Comparison of ENCODE assay signal across 8 mouse cellular contexts in the genomic region with DNA sequence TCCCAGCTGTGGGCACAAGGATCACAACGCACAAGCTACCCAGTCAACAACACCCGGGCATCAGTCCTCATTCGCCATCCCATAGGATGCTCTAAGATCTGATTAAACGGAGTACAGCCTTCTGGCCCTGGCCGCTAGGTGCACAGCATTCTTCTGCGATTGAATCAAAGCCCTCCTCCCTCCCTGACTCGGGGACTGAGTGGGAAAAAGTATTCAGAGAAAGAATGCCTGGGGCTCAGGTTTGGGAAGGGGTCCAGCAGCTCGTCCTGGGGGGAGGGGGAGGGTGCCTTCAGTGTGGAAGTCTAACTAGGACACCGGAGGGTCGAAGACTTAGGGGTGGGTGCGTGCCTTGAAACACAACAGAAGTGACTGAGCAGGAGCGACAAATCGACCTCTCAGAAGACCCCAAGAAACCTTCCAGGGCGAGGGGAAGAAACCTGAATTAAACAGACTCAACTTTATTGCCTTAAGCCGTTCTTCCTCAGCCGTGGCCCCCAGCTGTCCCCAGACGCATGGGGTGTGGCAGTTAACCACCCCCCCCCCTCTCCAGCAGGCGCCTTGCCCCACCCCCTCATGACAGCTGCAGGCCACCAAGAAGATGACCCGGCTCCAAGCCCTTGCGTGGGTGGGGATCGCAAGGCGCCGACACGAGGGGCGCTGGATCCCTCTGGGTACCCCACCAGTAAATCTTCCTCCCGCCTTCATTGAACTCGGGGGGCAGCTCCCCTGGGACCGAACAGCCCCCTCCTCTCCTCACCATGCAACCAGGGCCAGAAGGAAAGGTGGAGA. TPM values are rescaled to one million over a fixed set of nuclear protein-coding genes. Genes with fewer than 3 reads are reported as not detected.
DNase-seq lines count a peak whose midpoint lies in the region; ATAC-seq lines count a peak whose summit lies in the region.

No protein-coding gene starts in this region.

- peak overlapping the region; percentile 60 for H3K4me3 ChIP-seq in kidney, embryonic 16.5 days (ENCODE audit: low read length)
- peak overlapping the region; percentile 46 for H3K4me3 ChIP-seq in brown adipose tissue, adult 24 weeks (ENCODE audit: insufficient read depth, low read depth, low read length)
- peak overlapping the region; percentile 52 for H3K4me3 ChIP-seq in heart, embryonic 11.5 days (ENCODE audit: low read depth, low read length)
- peak overlapping the region; percentile 58 for H3K4me3 ChIP-seq in limb, embryonic 15.5 days

- H3K36me3 ChIP-seq in kidney, embryonic 16.5 days (ENCODE audit: insufficient read depth, low read length) = no peaks in the 10 kb centered on the region
- no peaks in the 10 kb centered on the region for H3K36me3 ChIP-seq in heart, embryonic 11.5 days (ENCODE audit: control insufficient read depth, insufficient read depth, low read length)
- no peaks in the 10 kb centered on the region for H3K36me3 ChIP-seq in limb, embryonic 15.5 days

- no peak overlapping the region for H3K27ac ChIP-seq in kidney, embryonic 16.5 days (ENCODE audit: low read length)
- no peak overlapping the region for H3K27ac ChIP-seq in brown adipose tissue, adult 24 weeks (replicated peaks; ENCODE audit: low read depth, low read length)
- H3K27ac ChIP-seq in heart, embryonic 11.5 days (ENCODE audit: low read depth, low read length) = no peak overlapping the region
- H3K27ac ChIP-seq in limb, embryonic 15.5 days = peak overlapping the region; percentile 80

- H3K4me2 ChIP-seq in kidney, embryonic 16.5 days (replicated peaks; ENCODE audit: low read depth, low read length) = peak overlapping the region; percentile 99
- peak overlapping the region; percentile 96 for H3K4me2 ChIP-seq in heart, embryonic 11.5 days
- H3K4me2 ChIP-seq in limb, embryonic 15.5 days = peak overlapping the region; percentile 96

- H3K9me3 ChIP-seq in kidney, embryonic 16.5 days (ENCODE audit: low read length) = no peaks in the 10 kb centered on the region
- no peaks in the 10 kb centered on the region for H3K9me3 ChIP-seq in heart, embryonic 11.5 days (replicated peaks; ENCODE audit: control insufficient read depth, low read length)
- no peaks in the 10 kb centered on the region for H3K9me3 ChIP-seq in limb, embryonic 15.5 days

- no peak for DNase-seq in kidney, adult 8-10 months
- DNase-seq in retina, embryonic 14.5 days (ENCODE audit: low spot score) = peak; percentile 55
- DNase-seq in layer of hippocampus, postnatal 10 days (ENCODE audit: low spot score in 2 of 2) = no peak
- DNase-seq in left cerebral cortex, postnatal 36 days (ENCODE audit: low spot score in 2 of 2) = no peak

- H3K4me1 ChIP-seq in kidney, embryonic 16.5 days (ENCODE audit: insufficient read depth, low read length) = peaks cover 22% of the 10 kb centered on the region
- no peaks in the 10 kb centered on the region for H3K4me1 ChIP-seq in brown adipose tissue, adult 24 weeks (ENCODE audit: control insufficient read depth, insufficient read depth, insufficient read length, low read length)
- H3K4me1 ChIP-seq in heart, embryonic 11.5 days (ENCODE audit: control insufficient read depth, insufficient read depth, low read length) = peaks cover 9% of the 10 kb centered on the region
- H3K4me1 ChIP-seq in limb, embryonic 15.5 days = peaks cover 19% of the 10 kb centered on the region

- H3K9ac ChIP-seq in kidney, embryonic 16.5 days (replicated peaks; ENCODE audit: low read length) = peak overlapping the region; percentile 68
- H3K9ac ChIP-seq in heart, embryonic 11.5 days (ENCODE audit: low read depth, low read length) = peak overlapping the region; percentile 61
- peak overlapping the region; percentile 51 for H3K9ac ChIP-seq in limb, embryonic 15.5 days

- WGBS in kidney, embryonic 16.5 days = 2% methylated on average over 28 of the region's 28 CpGs
- 5% methylated on average over 28 of the region's 28 CpGs for WGBS in heart, embryonic 11.5 days (ENCODE audit: insufficient replicate concordance)
- WGBS in limb, embryonic 15.5 days = 2% methylated on average over 27 of the region's 28 CpGs

- intact Hi-C loops in left cerebral cortex, postnatal 36 days (cut with DNase I) = no loop called here

- peaks cover 4% of the 10 kb centered on the region; the same call in 1 of the 2 replicates for H3K27me3 ChIP-seq in kidney, embryonic 16.5 days (ENCODE audit: insufficient read depth, low read length)
- peaks cover 14% of the 10 kb centered on the region for H3K27me3 ChIP-seq in heart, embryonic 11.5 days (ENCODE audit: control insufficient read depth, insufficient read depth, low read length)
- H3K27me3 ChIP-seq in limb, embryonic 15.5 days = peaks cover 14% of the 10 kb centered on the region

- peak; percentile 52; the same call in 1 of the 2 replicates for ATAC-seq in kidney, embryonic 16.5 days (ENCODE audit: low FRiP score, low TSS enrichment)
- no peak; the same call in 1 of the 2 replicates for ATAC-seq in heart, embryonic 11.5 days (replicated peaks; ENCODE audit: insufficient number of reproducible peaks, low FRiP score, low TSS enrichment)
- peak; percentile 59 for ATAC-seq in limb, embryonic 15.5 days (ENCODE audit: insufficient number of reproducible peaks, low FRiP score, low TSS enrichment, low read depth)

RNA-seq across cellular contexts. Expression of a gene that starts 0.5 kb away (rescaled TPM):
- 1.2 and 1.3 TPM in 2 replicates for polyA plus RNA-seq in kidney, embryonic 16.5 days (2015; fragmentation: Nextera tagmentation; extraction: Ambion mirVana)
- 0.75 and 1.3 TPM in 2 replicates for polyA plus RNA-seq in brown adipose tissue, adult 24 weeks (2012; ENCODE audit: insufficient read depth, insufficient read length, missing spikeins)
- 0.56 and 1.2 TPM in 2 replicates for polyA plus RNA-seq in heart, embryonic 11.5 days (2014; fragmentation: Nextera tagmentation; extraction: Ambion mirVana)
- polyA plus RNA-seq in limb, embryonic 15.5 days (2015; fragmentation: Nextera tagmentation; extraction: Ambion mirVana) = 5.0 and 9.6 TPM in 2 replicates
- 1 to 10 TPM; 1.6 to 1.7 TPM for total RNA-seq in layer of hippocampus, postnatal 10 days (2021)
- 1 to 10 TPM; 1.3 to 2.1 TPM for total RNA-seq in left cerebral cortex, postnatal 36 days (2021)

RNA-seq across cellular contexts. Expression of a gene that starts 25.7 kb away (rescaled TPM):
- polyA plus RNA-seq in kidney, embryonic 16.5 days (2015; fragmentation: Nextera tagmentation; extraction: Ambion mirVana) = 9.3 and 10.4 TPM in 2 replicates
- polyA plus RNA-seq in brown adipose tissue, adult 24 weeks (2012; ENCODE audit: insufficient read depth, insufficient read length, missing spikeins) = 1.9 and 2.6 TPM in 2 replicates
- 0.76 and 1.5 TPM in 2 replicates for polyA plus RNA-seq in heart, embryonic 11.5 days (2014; fragmentation: Nextera tagmentation; extraction: Ambion mirVana)
- polyA plus RNA-seq in limb, embryonic 15.5 days (2015; fragmentation: Nextera tagmentation; extraction: Ambion mirVana) = 9.6 and 11.6 TPM in 2 replicates
- total RNA-seq in layer of hippocampus, postnatal 10 days (2021) = 10 to 100 TPM; 11.4 to 12.1 TPM
- 10 to 100 TPM; 19.7 to 27.1 TPM for total RNA-seq in left cerebral cortex, postnatal 36 days (2021)

RNA-seq across cellular contexts. Expression of a gene that starts 48.3 kb away (rescaled TPM):
- polyA plus RNA-seq in kidney, embryonic 16.5 days (2015; fragmentation: Nextera tagmentation; extraction: Ambion mirVana) = 383 and 405 TPM in 2 replicates
- 77.7 and 87.6 TPM in 2 replicates for polyA plus RNA-seq in brown adipose tissue, adult 24 weeks (2012; ENCODE audit: insufficient read depth, insufficient read length, missing spikeins)
- 319 and 337 TPM in 2 replicates for polyA plus RNA-seq in heart, embryonic 11.5 days (2014; fragmentation: Nextera tagmentation; extraction: Ambion mirVana)
- polyA plus RNA-seq in limb, embryonic 15.5 days (2015; fragmentation: Nextera tagmentation; extraction: Ambion mirVana) = 326 and 338 TPM in 2 replicates
- total RNA-seq in layer of hippocampus, postnatal 10 days (2021) = 100 to 1,000 TPM; 124 to 139 TPM
- 100 to 1,000 TPM; 115 to 123 TPM for total RNA-seq in left cerebral cortex, postnatal 36 days (2021)

RNA-seq across cellular contexts. Expression of a gene that starts 48.6 kb away (rescaled TPM):
- polyA plus RNA-seq in kidney, embryonic 16.5 days (2015; fragmentation: Nextera tagmentation; extraction: Ambion mirVana) = 44.4 and 45.1 TPM in 2 replicates
- 92.1 and 127 TPM in 2 replicates for polyA plus RNA-seq in brown adipose tissue, adult 24 weeks (2012; ENCODE audit: insufficient read depth, insufficient read length, missing spikeins)
- 54.4 and 56.5 TPM in 2 replicates for polyA plus RNA-seq in heart, embryonic 11.5 days (2014; fragmentation: Nextera tagmentation; extraction: Ambion mirVana)
- polyA plus RNA-seq in limb, embryonic 15.5 days (2015; fragmentation: Nextera tagmentation; extraction: Ambion mirVana) = 39.1 and 47.0 TPM in 2 replicates
- 10 to 100 TPM; 26.9 to 30.2 TPM for total RNA-seq in layer of hippocampus, postnatal 10 days (2021)
- 10 to 100 TPM; 24.6 to 28.4 TPM for total RNA-seq in left cerebral cortex, postnatal 36 days (2021)
